Mouse (Mus musculus) liver, postnatal 0 days (tissue): ENCODE data around the gene C530008M17Rik. TPM values are rescaled to one million over a fixed set of nuclear protein-coding genes. Genes with fewer than 3 reads are reported as not detected.

Source experiments
- ATAC-seq: fragments of 200-750 bp; cut with Nextera tagmentation; 2 replicates; pipeline ENCODE4 v1.8.0; 2017; ENCODE audit warnings: mild to moderate bottlenecking, moderate library complexity
- DNase-seq: peaks from one replicate; pipeline ENCODE4 v3.0.0-alpha.2; 2016
- H3K27ac ChIP-seq: fragments of 300-500 bp; sonication (generic); 2 replicates; pipeline ENCODE4 v1.5.1; 2014; ENCODE audit warnings: antibody characterized with exemption, moderate library complexity, mild to moderate bottlenecking, low read depth
- H3K27me3 ChIP-seq: fragments of 300-500 bp; sonication (generic); 2 replicates; pipeline ENCODE4 v1.6.1; 2014; ENCODE audit warnings: low read length, control low read depth, mixed read lengths; ENCODE audit not compliant: insufficient read depth
- H3K36me3 ChIP-seq: fragments of 300-500 bp; sonication (generic); replicated peaks from 2 replicates; pipeline ENCODE4 v1.6.1; 2014; ENCODE audit warnings: mild to moderate bottlenecking, control low read depth, low read length, moderate library complexity, mixed read lengths; ENCODE audit not compliant: insufficient read depth
- H3K4me1 ChIP-seq: fragments of 300-500 bp; sonication (generic); 2 replicates; pipeline ENCODE4 v1.6.1; 2014; ENCODE audit warnings: antibody characterized with exemption, mild to moderate bottlenecking, control low read depth; ENCODE audit not compliant: insufficient read depth
- H3K4me2 ChIP-seq: fragments of 300-500 bp; sonication (generic); 2 replicates; pipeline ENCODE4 v1.6.1; 2014; ENCODE audit warnings: low read depth, mild to moderate bottlenecking, low read length, moderate library complexity, mixed read lengths
- H3K4me3 ChIP-seq: fragments of 300-500 bp; sonication (generic); 2 replicates; pipeline ENCODE4 v1.5.1; 2014; ENCODE audit warnings: low read depth, low read length
- H3K9ac ChIP-seq: fragments of 300-500 bp; sonication (generic); replicated peaks from 2 replicates; pipeline ENCODE4 v1.6.1; 2014; ENCODE audit warnings: mild to moderate bottlenecking, moderate library complexity
- H3K9me3 ChIP-seq: fragments of 300-500 bp; sonication (generic); 2 replicates; pipeline ENCODE4 v1.6.1; 2016; ENCODE audit warnings: mild to moderate bottlenecking, control low read depth, low read length, mixed read lengths
- CTCF ChIP-seq: sonication (generic); IDR thresholded peaks from 2 replicates; pipeline ENCODE4 v1.5.1; 2016; ENCODE audit warnings: antibody characterized with exemption, low read depth
- EP300 ChIP-seq: IDR thresholded peaks from 2 replicates; pipeline ENCODE4 v1.6.1; 2016; ENCODE audit warnings: antibody characterized with exemption, low read depth, mild to moderate bottlenecking
- WGBS: fragments of 180-500 bp; shearing (Covaris S2); extraction: QIAGEN DNeasy Blood & Tissue Kit; methylation state at CpG from one replicate; pipeline ENCODE4 v1.1.7; 2014; ENCODE audit not compliant: insufficient replicate concordance; 5-methylcytosine and 5-hydroxymethylcytosine counted together
- polyA plus RNA-seq: library from polyadenylated mRNA; unstranded; fragments of >200 nt; fragmentation: Nextera tagmentation; extraction: Ambion mirVana; gene quantifications from 2 replicates; pipeline ENCODE4 v1.2.1, GENCODE M21; 2015

The C530008M17Rik gene
- polyA plus RNA-seq, 1 experiment from 2014 or later: 3.9 TPM

DNA sequence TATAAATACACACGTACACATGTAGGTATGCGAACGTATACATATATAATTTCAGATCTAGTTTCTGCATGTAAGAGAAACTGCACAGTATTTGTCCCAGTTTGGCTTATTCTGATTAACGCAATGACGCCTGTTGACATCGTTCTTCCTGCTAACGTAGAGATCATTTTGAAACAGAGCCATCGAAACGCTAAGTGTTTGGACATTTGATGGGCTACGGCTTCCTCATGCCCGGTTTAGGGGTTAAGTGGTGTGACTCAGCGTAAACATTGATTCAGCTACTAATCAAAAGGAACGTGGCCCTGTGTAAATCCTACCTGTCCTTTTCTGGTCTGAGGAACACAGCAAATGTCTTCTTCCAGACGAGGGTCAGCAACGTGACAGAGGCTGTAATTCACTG is 113.3 kb downstream of the C530008M17Rik start:
- no peak overlapping the region for H3K27ac ChIP-seq
- no peaks in the 10 kb centered on the region for H3K36me3 ChIP-seq
- H3K4me1 ChIP-seq: no peaks in the 10 kb centered on the region
- no peak for ATAC-seq
- no peak overlapping the region for H3K4me2 ChIP-seq
- TF ChIP-seq CTCF: no peak
- no peak for TF ChIP-seq EP300
- no peak for DNase-seq
- H3K9ac ChIP-seq: no peak overlapping the region
- H3K27me3 ChIP-seq: no peaks in the 10 kb centered on the region
- H3K9me3 ChIP-seq: no peaks in the 10 kb centered on the region
- H3K4me3 ChIP-seq: no peak overlapping the region
- WGBS: 76% methylated on average over 15 of the region's 15 CpGs

DNA sequence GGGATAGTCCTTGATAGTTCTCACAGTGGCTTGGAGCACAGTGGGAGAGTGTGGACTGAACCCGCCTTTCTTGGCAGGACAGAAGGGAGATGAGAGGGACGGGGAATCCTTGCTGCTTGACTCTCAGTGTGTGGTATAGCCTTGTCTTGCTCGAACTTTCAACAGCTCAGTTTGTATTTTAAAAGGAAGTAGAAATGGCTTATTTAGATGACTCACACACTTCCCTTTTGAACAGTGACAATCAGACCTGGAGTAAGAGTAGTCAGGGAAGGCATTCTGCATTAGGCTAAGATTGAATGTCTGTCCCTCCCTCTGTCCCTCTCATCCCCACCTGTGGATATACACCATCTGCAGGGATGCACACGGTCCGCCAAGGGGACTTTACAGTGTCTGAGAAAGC is 115.1 kb downstream of the C530008M17Rik start:
- H3K9me3 ChIP-seq: no peaks in the 10 kb centered on the region
- H3K27ac ChIP-seq: no peak overlapping the region
- no peaks in the 10 kb centered on the region for H3K27me3 ChIP-seq
- ATAC-seq: no peak
- no peaks in the 10 kb centered on the region for H3K4me1 ChIP-seq
- TF ChIP-seq EP300 (no peak), CTCF (no peak)
- no peak overlapping the region for H3K9ac ChIP-seq
- no peak for DNase-seq
- H3K4me3 ChIP-seq: no peak overlapping the region
- no peak overlapping the region for H3K4me2 ChIP-seq
- WGBS: 72% methylated on average over 5 of the region's 5 CpGs
- no peaks in the 10 kb centered on the region for H3K36me3 ChIP-seq

- Histone ChIP-seq H3K4me2 (no peak overlapping the region), H3K27ac (no peak overlapping the region), H3K4me3 (no peak overlapping the region), H3K27me3 (no peaks in the 10 kb centered on the region), H3K36me3 (no peaks in the 10 kb centered on the region), H3K9me3 (no peaks in the 10 kb centered on the region), H3K9ac (no peak overlapping the region), H3K4me1 (no peaks in the 10 kb centered on the region)
- WGBS: 80% methylated on average over 4 of the region's 4 CpGs
- TF ChIP-seq CTCF (no peak), EP300 (no peak)
- ATAC-seq (no peak), DNase-seq (no peak)
Measured at GRCm38 (mm10) chr5:76772831-76773230, 116.5 kb downstream of the C530008M17Rik start.

- no peaks in the 10 kb centered on the region for H3K9me3 ChIP-seq
- no peaks in the 10 kb centered on the region for H3K4me1 ChIP-seq
- H3K4me3 ChIP-seq: no peak overlapping the region
- TF ChIP-seq EP300 (no peak), CTCF (no peak)
- H3K27ac ChIP-seq: no peak overlapping the region
- H3K9ac ChIP-seq: no peak overlapping the region
- 75% methylated on average over 9 of the region's 9 CpGs for WGBS
- no peak for ATAC-seq
- no peak for DNase-seq
- H3K36me3 ChIP-seq: no peaks in the 10 kb centered on the region
- H3K27me3 ChIP-seq: no peaks in the 10 kb centered on the region
- H3K4me2 ChIP-seq: no peak overlapping the region
Measured at GRCm38 (mm10) chr5:76773492-76774158, 117.3 kb downstream of the C530008M17Rik start.

DNA sequence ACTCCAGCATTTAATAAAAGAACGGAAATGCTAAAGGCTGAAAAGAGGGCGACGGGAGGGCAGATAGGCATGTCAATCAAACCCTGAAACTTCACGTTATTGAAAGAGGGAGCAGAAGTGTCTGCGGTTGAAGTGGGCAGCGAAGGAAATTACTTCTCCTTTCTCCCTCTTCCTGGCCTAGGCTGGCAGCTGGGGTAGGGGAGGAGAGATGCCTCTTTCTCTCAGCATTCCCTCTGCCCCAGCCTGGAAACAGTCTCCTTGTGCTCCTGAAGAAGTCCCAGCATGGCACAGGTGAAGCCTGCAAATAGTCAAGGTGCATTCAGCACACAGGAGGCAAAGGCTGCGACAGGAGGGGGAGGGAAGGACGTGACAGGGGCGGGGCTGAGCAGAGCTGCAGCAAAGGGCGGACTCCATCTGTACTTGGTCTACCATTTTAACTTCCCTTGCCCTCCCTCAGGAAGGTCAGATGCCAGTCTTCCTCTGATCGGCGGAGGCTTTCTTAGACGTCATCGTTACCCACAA is 122.8 kb downstream of the C530008M17Rik start:
- DNase-seq (peak; percentile 38), ATAC-seq (peak; percentile 63)
- Histone ChIP-seq H3K9me3 (no peaks in the 10 kb centered on the region), H3K4me1 (0 out of 2 replicates have a peak, but pooled peaks cover 2% of the 10 kb centered on the region), H3K27me3 (no peaks in the 10 kb centered on the region), H3K4me2 (peak overlapping the region; percentile 69), H3K27ac (no peak overlapping the region), H3K36me3 (no peaks in the 10 kb centered on the region), H3K4me3 (peak overlapping the region; percentile 28), H3K9ac (peak overlapping the region; percentile 46)
- no peak for TF ChIP-seq EP300
- TF ChIP-seq CTCF: no peak
- 15% methylated on average over 14 of the region's 14 CpGs for WGBS

- no peak for DNase-seq
- ATAC-seq: no peak
- H3K9ac ChIP-seq: no peak overlapping the region
- H3K4me1 ChIP-seq: 0 out of 2 replicates have a peak, but pooled peaks cover 2% of the 10 kb centered on the region
- no peak overlapping the region for H3K27ac ChIP-seq
- H3K4me3 ChIP-seq: no peak overlapping the region
- H3K36me3 ChIP-seq: no peaks in the 10 kb centered on the region
- no peak for TF ChIP-seq CTCF
- no peak for TF ChIP-seq EP300
- 72% methylated on average over 13 of the region's 13 CpGs for WGBS
- no peaks in the 10 kb centered on the region for H3K27me3 ChIP-seq
- no peaks in the 10 kb centered on the region for H3K9me3 ChIP-seq
- no peak overlapping the region for H3K4me2 ChIP-seq
Measured at GRCm38 (mm10) chr5:76781943-76782342, 125.6 kb downstream of the C530008M17Rik start.
